Mouse (Mus musculus): ENCODE measurements around the gene Tmem43. TPM values are rescaled to one million over a fixed set of nuclear protein-coding genes. Genes with fewer than 3 reads are reported as not detected.
"Not testable (repeated sequence)": the region's sequence is repeated elsewhere in the genome, so short reads cannot be mapped to it uniquely, and the experiment has no call there.

Gene Tmem43
- 65.4 and 68.0 TPM in 2 replicates for polyA plus RNA-seq (2012; rRNA removed)

DNA sequence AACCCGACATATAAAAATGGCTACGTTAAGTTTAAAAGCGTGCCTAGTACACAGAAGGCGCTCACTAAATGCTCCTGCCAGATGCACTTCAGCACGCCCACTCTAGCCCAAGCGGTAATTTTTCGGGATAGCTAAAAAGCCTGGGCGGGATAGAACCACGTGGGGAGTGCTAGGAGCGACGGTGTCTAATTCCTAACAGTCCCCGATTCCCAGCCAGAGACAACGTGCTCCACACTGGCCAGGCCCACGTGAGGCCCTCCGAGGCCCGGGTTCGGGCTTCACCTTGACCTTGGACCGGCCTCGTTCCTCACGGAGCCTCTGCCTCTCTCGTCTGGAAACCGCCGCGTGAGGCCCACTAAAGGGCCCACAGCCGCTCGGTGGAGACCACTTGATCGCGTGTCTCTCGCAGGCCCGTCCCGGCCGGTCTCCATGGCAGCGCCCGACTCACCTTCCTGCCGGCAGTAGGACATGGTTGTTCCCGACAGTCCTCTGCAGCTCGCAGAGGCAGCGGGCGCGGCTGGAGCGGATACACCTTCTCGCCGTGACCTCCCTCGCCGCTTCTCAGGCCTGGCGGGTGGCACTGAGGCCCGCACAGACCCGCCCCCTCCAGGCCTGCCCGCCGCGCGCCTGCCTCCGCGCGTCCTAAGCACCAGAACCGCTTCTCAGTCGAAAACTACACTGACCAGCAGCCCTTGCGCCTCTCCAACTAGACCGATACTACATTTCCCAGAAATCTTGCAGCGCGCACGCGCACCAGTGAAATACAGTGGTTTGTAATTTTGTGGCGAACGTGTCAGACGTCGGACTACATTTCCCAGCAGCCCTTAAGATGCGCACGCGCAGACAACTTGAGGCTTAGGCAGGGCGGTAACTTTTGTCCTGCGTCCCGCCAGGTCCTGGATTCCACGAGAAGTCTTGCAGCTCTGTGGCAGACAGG, at the start of gene Tmem43, which contains the start of gene Chchd4:
Gene Tmem43 (plus strand): TSS at position 836 of the 937 bp plus-strand sequence.
Gene Chchd4 (minus strand): TSS at position 679 of the 937 bp plus-strand sequence.
- peak; percentile 82 for DNase-seq (ENCODE audit: low spot score)

DNA sequence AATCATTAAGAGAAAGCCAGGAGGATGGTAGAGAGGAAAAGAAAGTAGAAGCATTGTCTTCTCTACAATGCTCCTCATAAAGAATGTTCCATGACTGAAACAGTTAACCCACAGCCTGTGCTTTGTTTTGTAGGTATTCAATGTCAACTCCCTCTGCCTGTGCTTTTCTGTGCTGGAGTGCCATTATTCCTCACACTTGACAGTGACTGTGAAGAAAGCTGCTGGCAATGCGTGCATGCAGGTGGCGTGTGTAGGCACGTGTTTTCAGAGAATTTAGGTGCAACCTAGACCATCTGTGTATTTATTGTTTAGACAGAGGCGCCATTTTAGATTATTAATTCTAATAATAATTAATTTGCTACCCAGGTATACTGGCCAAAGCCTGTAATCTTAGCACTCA, 49.4 kb upstream of the Tmem43 start:
- no peak for DNase-seq (ENCODE audit: low spot score)

DNA sequence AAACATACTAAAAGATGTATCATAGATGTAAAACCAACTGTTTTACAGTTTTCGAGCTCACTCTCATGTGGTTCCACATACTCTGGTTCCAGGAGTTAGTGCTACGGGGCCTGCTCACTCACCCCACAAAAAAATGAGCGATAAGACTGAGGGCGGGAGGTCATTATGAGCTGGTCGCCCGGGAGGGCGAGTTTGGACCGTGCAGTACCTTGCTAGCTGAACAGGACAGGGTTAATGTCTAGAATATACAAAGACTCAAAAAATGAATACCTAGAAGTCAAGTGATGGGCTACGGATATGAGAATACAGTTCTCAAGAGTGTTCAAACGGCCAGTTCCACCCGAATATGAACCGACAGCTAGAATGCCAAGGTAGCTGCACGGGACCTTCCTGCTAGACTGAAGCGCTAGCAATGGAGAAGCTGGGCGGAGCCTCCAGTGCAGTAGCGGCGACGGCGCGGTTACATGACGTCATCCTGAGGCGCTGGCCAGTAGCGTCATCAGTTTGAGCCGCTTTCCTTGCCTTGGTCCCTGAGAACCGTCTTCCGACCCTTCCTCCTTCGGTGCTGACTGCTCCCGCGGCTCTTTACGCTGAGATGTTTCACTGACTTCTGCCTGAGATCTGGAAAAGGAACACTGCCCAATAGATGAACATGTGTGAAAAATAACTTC, 32.9 kb upstream of the Tmem43 start:
- DNase-seq (ENCODE audit: low spot score), result peak; percentile 86

DNA sequence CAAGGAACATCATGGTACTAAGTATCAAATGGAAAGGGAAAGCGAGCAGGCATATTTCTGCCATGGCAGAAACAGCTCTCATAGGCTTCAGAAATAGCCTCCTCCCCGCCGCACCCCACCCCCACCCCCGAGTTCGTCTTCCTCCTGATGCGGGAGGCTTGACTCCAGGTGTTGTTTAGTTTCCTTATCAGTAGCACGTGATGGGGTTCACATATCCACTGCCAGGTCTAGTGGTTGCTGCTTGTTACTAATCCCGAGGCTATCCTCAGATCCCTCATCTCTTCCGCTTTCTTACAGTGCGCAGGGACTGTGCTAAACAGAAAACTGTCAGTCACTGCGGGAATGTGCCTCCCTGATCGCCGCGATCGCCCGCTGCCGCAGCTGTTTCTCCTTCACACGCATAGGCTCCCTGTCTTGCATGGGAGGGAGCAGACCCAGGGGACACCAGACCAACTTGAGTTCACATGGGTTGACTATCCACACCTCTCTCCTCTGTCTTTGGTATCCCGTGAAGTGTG, 32.3 kb upstream of the Tmem43 start:
- DNase-seq (ENCODE audit: low spot score), result no peak

DNA sequence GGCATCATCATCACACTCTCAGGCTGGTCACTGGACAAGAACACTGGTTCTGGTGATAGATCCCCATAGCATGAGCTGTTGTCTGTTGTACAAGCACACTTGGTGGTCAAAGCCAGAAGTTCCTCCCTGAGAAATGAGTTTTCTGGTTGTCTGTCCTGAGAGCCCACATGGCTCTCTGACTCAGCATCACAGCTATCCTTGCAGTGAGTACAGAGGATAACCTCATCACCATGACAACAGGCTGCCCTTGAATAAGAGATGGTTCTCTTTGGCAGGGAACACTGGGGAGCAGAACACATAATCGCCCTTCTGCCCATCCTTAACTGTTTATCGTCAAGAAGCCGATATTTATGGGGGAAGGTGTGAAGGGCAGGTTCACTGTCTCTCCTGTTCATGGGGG, 28.2 kb upstream of the Tmem43 start:
- no peak for DNase-seq (ENCODE audit: low spot score)

DNA sequence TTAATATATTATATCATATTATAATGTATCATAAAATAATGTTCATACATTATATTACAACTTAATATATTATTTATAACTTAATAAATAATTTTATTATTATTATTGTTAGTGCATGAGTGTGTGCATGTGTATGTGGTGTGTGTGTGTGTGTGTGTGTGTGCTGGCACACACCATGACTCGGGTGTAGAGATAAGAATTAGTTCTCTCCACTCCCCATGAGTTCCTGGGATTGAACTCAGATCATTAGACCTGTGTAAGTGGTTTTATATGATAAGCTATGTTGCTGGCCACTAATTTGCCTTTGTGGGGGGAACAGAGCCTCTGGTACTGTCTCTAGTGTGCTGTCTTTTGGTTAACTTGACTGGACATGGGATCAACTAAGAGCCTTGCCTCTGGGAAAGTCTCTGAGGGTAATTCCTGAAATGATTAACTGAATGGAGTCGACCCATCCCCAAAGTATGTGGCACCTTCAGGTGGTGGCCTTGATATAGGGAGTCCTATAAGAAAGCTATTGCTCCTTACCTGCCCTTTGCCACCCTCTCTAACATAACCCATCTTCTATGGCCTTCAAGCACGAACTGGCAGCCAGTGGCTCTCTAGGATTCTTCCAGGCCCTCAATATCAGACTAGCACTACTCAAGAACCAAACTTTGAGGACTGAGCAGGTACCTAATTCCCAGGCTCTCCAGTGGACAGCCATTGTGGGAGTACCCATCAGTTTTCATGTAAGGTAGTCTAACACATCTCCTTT, 23.9 kb upstream of the Tmem43 start:
- no peak for DNase-seq (ENCODE audit: low spot score)

DNA sequence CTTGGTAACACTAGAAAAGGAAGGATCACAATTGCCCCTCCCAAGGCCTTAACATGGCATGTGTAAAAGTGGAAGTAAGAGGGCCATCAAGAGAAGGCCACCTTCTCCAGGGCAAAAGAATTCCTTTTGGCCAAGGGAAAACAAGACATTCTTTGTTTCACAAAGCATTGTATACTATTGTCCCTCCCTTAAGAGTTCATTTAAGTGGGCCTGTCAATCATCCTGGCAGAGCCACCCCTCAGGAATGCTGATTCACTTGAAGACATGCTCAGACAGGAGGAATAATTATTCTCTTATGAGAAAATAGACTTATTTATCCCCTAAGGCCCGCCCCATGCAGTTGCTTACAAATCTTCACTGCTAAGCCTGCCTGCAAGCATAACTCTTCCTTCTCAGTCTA, 21.4 kb upstream of the Tmem43 start:
- no peak for DNase-seq (ENCODE audit: low spot score)

DNA sequence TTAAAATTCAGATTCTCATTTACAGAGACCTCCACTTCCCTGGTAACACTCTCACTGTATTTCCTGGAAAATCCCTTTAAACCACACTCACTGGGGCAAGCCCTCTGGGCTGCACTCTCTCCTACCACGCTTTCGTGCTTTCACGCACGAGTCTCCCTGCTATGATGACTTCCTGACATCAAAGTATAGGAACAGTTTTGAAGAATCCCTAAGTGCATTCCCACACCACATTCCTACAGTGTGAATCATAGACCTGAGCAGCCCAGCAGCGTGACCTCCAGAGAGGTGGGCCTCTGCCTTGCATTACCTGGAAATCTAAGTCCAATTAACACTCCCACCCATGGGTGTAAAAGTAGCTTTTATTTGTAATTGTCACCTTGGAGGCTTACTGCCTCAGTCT, 19.0 kb upstream of the Tmem43 start:
- DNase-seq (ENCODE audit: low spot score), result no peak

DNA sequence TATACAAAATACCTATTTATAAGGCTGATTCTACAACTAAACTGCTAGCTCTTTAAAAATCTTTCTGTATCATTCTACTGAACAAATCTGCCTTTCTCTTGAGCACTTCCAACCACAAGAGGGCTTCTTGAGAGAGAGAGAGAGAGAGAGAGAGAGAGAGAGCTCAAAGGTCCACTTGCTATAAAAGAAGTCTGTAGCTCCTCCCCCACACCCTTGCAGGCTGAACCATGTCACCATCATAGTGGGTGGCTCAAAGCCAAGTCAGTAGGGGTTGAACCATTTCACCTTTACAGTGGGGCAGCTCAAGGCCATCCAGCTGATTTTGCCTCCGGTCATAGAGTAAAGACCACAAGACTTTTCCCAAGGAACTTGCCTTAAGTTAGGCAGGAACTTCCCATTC, 14.0 kb upstream of the Tmem43 start:
- DNase-seq (ENCODE audit: low spot score), result no peak

DNA sequence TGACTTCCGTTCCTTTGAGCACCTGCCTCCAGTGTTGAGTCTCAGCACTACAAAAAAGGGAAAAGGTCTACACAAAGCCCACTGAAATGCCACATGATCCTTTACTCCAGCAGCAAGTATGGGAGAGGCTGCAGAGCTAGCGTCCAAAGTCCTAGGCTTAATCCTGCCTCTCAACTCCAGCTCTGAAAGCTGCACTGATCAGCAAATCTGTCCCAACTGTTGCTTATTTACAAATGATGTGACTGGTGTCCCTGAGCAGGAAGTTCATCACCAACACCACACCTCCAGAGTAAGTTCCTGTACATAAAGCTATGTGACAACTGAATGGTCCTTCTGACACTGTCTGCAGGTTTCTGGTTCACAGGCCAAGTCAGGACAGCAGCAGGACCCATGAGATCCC, 7.7 kb upstream of the Tmem43 start:
- DNase-seq (ENCODE audit: low spot score), result no peak

DNA sequence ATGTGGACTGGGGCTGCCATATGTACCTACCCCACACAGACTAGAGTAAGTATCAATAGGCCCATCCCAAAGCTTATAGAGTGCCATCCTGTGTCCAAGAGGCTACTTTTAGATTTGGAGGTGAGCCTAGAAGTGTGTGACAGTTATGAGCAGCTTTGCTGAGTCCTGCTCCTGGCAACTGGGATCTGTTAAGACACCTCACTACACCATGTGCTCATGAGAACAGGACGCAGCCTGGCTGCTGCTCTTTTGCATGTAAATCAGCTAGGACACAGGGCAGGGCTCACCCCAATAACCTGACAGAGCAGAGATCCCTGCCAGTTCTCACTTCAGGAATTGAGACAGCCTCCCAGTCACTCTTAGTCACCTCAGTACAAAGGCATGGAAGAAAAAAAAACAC, 6.4 kb upstream of the Tmem43 start:
- DNase-seq (ENCODE audit: low spot score), result no peak

DNA sequence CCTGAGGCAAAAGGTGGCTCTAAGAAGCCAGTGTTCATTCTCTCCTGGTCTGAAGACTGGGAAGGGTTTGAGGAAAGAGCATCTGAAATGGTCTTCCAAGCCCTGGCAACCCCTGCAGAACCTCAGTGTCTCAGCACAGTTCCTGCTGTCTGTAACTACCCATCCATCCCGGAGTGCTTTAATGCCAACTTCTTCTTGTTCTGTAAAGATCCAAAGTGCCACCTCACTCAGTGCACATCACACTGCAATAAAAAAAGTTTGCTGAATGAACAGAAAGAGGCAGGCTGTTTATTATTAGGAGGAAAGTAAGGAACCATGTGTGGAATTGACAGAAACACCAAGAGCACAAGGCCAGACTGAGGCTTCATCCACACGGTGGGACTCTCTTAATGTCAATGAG, 2.8 kb upstream of the Tmem43 start:
- DNase-seq (ENCODE audit: low spot score), result no peak

DNA sequence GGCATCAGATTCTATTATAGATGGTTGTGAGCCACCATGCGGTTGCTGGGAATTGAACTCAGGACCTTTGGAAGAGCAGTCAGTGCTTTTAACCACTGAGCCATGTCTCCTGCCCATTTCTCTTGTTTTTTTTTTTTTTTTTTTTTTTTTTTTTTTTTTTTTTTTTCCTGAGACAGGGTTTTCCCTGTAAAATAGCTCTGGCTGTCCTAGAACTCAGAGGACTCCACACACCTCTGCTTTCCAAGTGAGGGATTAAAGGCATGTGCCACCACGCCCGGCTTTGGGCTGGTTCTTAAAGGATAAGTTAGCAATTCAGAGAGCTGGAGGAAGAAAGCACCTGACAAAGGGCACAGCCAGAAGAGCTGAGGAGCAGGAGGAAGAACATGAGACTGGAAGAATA, 2.1 kb upstream of the Tmem43 start:
- DNase-seq (ENCODE audit: low spot score), result not testable (repeated sequence)

DNA sequence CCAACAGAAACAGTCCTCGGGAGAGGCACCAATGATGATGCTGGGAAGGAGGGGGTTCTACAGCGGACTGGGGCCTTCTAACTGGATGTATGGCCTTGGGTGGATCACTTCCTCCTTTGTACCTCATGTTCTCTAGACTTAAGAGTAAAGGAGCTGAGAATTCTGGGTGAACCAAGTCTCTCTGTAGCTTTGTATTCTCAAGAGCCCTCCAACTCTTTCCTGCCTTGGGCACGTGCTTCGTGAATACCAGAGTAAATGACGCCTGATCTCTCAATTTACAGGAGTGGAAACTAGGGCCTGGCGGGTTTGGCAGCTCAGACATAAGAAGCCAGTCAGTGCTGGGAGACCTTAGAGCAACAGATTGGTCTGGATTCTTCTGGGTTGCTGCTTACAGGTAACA, 1.2 kb upstream of the Tmem43 start:
- no peak for DNase-seq (ENCODE audit: low spot score)

DNA sequence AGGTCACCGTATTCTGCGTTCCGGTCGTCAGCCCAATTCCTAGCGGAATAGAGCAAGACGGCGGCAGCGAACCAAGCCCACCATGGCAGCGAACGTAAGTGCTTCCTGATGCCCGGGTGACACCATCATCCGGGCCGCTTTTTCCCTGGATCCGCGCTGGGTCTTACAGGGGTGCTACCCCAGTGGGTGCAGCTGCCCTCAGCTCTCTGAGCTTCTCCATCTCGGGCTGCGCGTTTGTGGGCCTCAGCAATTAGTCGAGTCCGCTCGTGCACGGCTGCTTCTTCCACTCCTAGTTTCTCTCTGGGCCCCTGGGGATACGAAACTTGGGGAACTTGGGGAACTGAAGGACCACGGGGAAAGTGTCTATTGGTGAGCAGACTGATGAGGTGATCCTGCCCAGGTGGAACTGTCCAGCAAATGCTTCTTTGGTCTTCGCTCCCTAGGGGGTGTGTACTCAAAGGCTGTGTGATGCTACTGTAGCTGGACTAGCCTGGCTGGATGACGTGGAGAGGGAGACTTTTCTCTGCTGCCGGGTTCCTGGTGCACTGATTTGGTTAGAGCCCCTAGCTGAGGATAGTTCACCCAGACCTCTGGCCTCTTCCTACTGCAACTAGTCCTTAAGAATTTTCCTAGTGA, 420 bp downstream of the Tmem43 start:
- no peak for DNase-seq (ENCODE audit: low spot score)

DNA sequence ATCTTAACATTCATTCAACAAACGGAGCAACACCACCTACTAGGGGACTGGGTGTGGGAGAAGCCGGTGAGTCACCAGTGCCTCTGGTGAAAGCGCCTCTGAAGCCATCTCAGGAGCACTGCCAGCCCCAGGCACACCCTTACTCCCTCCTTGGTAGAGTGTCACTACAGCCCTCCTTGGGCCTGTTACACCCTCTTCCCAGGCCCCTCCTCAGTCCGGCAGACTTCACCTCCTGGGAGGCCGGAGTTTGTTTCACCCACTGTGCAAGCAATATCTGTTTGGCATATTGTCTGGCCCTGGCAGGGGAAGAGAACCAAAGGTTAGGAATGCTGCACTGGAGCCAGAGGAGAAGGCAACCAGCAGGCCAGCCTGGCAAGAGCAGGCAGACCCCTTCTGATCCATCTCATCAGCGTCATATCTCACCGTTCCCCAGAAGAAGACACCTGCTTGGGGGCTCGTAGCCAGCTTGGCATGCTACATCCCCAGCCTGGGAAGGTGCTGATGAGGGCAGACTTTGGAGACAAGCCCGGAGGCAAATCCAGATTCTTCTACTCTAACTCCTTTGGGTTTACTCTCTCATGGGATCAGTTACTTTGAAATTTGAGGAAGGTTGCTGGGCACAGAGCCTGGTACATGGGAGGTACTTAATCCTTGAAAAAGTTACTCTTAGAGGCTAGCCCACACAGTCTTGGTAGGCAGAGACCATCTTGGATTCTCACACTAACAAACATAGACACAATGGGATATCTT, 1.1 kb downstream of the Tmem43 start:
- no peak for DNase-seq (ENCODE audit: low spot score)

DNA sequence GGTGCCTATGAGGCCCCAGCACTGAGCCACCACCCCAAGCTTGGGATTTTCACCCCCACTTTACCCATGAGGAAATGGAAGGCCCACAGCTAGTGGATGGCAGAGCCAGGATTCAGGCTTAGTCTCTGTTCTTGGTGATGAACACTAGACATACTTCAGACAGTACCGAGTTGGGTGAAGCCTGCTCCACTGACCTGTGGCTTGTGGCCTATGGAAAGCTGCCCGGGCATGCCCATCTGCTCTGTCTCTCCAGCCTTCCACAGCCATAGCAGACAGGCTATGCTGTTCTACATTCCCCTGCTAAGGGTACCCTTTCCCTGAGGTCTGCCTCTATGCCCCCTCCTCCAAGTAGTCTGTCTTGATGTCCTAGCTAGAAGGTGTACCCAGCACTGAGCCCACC, 3.0 kb downstream of the Tmem43 start:
- no peak for DNase-seq (ENCODE audit: low spot score)

DNA sequence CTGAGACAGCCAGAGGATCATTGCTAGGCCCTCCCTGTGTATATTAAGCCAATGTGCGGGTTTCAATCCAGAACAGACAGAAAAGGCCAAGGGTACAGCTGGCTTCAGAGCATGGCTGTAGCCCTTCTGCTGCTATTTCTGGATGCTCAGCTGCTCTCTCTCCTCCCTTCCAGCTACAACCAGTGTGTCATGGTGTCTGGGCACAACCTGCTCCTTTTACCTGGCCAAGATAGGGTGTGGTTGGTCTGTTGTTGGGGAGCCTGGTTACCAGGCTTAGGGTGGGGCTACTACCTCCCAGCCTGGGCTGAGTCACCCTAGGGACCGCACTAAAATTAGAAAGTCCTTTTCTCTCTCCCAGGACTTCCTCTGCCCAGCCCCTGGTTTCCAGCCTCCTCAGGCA, 9.9 kb downstream of the Tmem43 start:
- DNase-seq (ENCODE audit: low spot score), result no peak

DNA sequence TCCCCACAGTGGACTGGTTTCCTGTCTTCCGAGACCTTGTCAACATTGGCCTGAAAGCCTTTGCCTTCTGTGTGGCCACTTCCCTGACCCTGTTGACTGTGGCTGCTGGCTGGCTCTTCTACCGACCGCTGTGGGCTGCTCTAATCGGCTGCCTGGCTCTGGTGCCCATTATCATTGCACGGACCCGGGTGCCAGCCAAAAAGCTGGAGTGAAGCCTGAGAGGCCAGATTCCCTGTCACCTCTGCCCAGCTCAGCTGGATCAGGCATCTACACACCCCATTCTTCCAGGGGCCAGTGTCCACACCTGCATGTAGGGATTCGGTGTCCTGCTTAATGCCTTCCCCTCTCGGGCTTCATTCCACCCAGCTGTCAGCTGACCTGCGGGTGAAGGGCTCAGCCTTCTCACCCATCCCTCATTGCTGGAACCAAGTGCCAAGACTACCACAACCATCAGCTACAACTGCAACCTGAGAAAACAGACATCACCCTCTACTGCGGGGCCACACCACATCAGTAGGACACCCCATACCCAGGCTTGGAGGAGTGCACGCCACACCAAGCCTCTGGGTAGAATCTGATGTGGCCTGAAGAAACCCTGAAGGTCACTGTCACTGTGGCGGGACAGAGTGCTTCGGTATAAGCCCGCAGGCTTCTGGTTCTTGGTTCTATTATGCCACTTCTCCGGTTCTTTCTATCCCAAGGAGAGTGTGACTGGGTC, 13.4 kb downstream of the Tmem43 start:
- DNase-seq (ENCODE audit: low spot score), result no peak

DNA sequence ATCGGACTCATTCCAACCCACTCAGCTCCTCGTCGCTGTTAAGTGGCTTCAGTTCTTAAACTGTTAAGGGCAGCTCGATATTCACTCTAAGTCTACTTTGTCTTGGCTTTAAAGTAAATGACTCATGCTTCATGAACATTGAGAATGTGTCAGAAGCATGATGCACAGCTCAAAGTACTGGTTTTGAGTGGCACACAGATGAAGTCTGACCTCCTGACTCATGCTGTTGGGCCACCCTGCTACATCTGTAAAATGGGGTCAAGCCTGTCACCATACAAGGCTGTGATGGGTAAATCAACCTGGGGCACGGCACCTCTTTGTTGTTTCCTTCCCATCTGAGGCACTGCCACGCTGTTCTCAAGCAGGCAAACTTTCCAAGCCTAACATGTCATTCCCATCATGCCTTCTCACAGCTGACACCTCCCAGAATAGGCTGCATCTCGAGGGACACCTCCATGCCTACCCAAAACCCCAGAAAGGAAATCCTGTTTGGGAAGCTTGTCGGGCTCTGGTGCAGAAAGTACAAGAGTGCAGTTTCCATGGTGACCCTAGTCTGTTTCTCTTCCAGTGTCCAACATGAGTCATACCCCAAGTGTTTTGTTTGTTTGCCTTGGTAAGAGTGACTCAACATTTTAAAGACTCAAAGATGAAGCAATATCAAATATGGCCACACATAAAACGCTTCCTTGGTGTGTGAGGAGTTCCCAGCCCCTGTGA, 15.2 kb downstream of the Tmem43 start:
- no peak for DNase-seq (ENCODE audit: low spot score)

Measured in urinary bladder, adult 2 months (tissue).